In genomic region chr10:78100989-78101780, GRCm38 (mm10) we compare ENCODE assay signal across 8 mouse cellular contexts. TPM values are rescaled to one million over a fixed set of nuclear protein-coding genes. Genes with fewer than 3 reads are reported as not detected.
DNase-seq lines count a peak whose midpoint lies in the region; ATAC-seq lines count a peak whose summit lies in the region.

No protein-coding gene starts in this region.

- peak overlapping the region; percentile 40 for H3K4me2 ChIP-seq in forebrain, embryonic 15.5 days (replicated peaks)
- H3K4me2 ChIP-seq in limb, embryonic 12.5 days, result peak overlapping the region; percentile 66
- peak overlapping the region; percentile 52 for H3K4me2 ChIP-seq in neural tube, embryonic 15.5 days

- H3K9me3 ChIP-seq in forebrain, embryonic 15.5 days, result no peaks in the 10 kb centered on the region
- no peaks in the 10 kb centered on the region for H3K9me3 ChIP-seq in limb, embryonic 12.5 days
- H3K9me3 ChIP-seq in neural tube, embryonic 15.5 days (replicated peaks), result no peaks in the 10 kb centered on the region

- DNase-seq in kidney, adult 9 months, result peak; percentile 34
- no peak for DNase-seq in kidney, adult 18-20 months
- no peak for DNase-seq in gastrocnemius, adult 18-20 months (ENCODE audit: low spot score)
- no peak for DNase-seq in adrenal gland, postnatal 10 days
- no peak for DNase-seq in urinary bladder, adult 2 months (ENCODE audit: low spot score)

- H3K9ac ChIP-seq in forebrain, embryonic 15.5 days (replicated peaks), result no peak overlapping the region
- peak overlapping the region; percentile 40; the same call in 1 of the 2 replicates for H3K9ac ChIP-seq in limb, embryonic 12.5 days (replicated peaks)
- H3K9ac ChIP-seq in neural tube, embryonic 15.5 days (replicated peaks), result 0 out of 2 replicates have a peak overlapping the region, but pooled peaks have one; percentile 6

- no peaks in the 10 kb centered on the region for H3K27me3 ChIP-seq in forebrain, embryonic 15.5 days
- no peaks in the 10 kb centered on the region for H3K27me3 ChIP-seq in limb, embryonic 12.5 days
- H3K27me3 ChIP-seq in neural tube, embryonic 15.5 days (replicated peaks), result no peaks in the 10 kb centered on the region

- H3K4me1 ChIP-seq in forebrain, embryonic 15.5 days, result peaks cover 25% of the 10 kb centered on the region
- H3K4me1 ChIP-seq in limb, embryonic 12.5 days (replicated peaks), result no peaks in the 10 kb centered on the region
- peaks cover 12% of the 10 kb centered on the region for H3K4me1 ChIP-seq in neural tube, embryonic 15.5 days

- no peaks in the 10 kb centered on the region for H3K36me3 ChIP-seq in forebrain, embryonic 15.5 days
- no peaks in the 10 kb centered on the region for H3K36me3 ChIP-seq in limb, embryonic 12.5 days
- no peaks in the 10 kb centered on the region for H3K36me3 ChIP-seq in neural tube, embryonic 15.5 days

- H3K27ac ChIP-seq in forebrain, embryonic 15.5 days (replicated peaks), result no peak overlapping the region
- H3K27ac ChIP-seq in limb, embryonic 12.5 days, result 0 out of 2 replicates have a peak overlapping the region, but pooled peaks have one; percentile 45
- H3K27ac ChIP-seq in neural tube, embryonic 15.5 days (replicated peaks), result no peak overlapping the region

- peak; percentile 53 for ATAC-seq in forebrain, embryonic 15.5 days (replicated peaks)
- no peak for ATAC-seq in limb, embryonic 12.5 days (ENCODE audit: insufficient number of reproducible peaks, insufficient read depth, low FRiP score, low TSS enrichment, low read depth)
- peak; percentile 83 for ATAC-seq in neural tube, embryonic 15.5 days (ENCODE audit: low FRiP score)

- H3K4me3 ChIP-seq in forebrain, embryonic 15.5 days, result peak overlapping the region; percentile 8; the same call in 1 of the 2 replicates
- H3K4me3 ChIP-seq in limb, embryonic 12.5 days (replicated peaks), result peak overlapping the region; percentile 29
- peak overlapping the region; percentile 16 for H3K4me3 ChIP-seq in neural tube, embryonic 15.5 days (replicated peaks)

- WGBS in forebrain, embryonic 15.5 days, result 34% methylated on average over 16 of the region's 16 CpGs
- 25% methylated on average over 16 of the region's 16 CpGs for WGBS in limb, embryonic 12.5 days
- 39% methylated on average over 16 of the region's 16 CpGs for WGBS in neural tube, embryonic 15.5 days

RNA-seq across cellular contexts. Expression of gene Icosl, which starts 32.1 kb away (rescaled TPM):
- 0.56 and 0.66 TPM in 2 replicates for polyA plus RNA-seq in forebrain, embryonic 15.5 days (2015; fragmentation: Nextera tagmentation; extraction: Ambion mirVana)
- polyA plus RNA-seq in limb, embryonic 12.5 days (2016; fragmentation: Nextera tagmentation; extraction: Ambion mirVana), result 3.0 and 3.1 TPM in 2 replicates
- polyA plus RNA-seq in neural tube, embryonic 15.5 days (2015; fragmentation: Nextera tagmentation; extraction: Ambion mirVana), result 0.81 and 3.0 TPM in 2 replicates
- total RNA-seq in gastrocnemius, adult 18-20 months (2021), result 1 to 10 TPM; 1.3 to 1.5 TPM
- total RNA-seq in adrenal gland, postnatal 10 days (2021), result 10 to 100 TPM in 1 of 2 experiments, 1 to 10 TPM in 1; 8.6 to 12.6 TPM
- 42.6 and 42.8 TPM in 2 replicates for polyA plus RNA-seq in urinary bladder, adult 2 months (2012; rRNA removed)

RNA-seq across cellular contexts. Expression of gene Aire, which starts 57.8 kb away (rescaled TPM):
- 0.23 TPM in 1 of 2 replicates, not detected in the other for polyA plus RNA-seq in forebrain, embryonic 15.5 days (2015; fragmentation: Nextera tagmentation; extraction: Ambion mirVana)
- polyA plus RNA-seq in limb, embryonic 12.5 days (2016; fragmentation: Nextera tagmentation; extraction: Ambion mirVana), result 0.53 and 0.90 TPM in 2 replicates
- polyA plus RNA-seq in neural tube, embryonic 15.5 days (2015; fragmentation: Nextera tagmentation; extraction: Ambion mirVana), result 0.18 and 2.5 TPM in 2 replicates
- total RNA-seq in gastrocnemius, adult 18-20 months (2021), result not detected
- total RNA-seq in adrenal gland, postnatal 10 days (2021), result under 1 TPM in 1 of 2 experiments, not detected in 1; 0.12 TPM
- 1.0 and 1.7 TPM in 2 replicates for polyA plus RNA-seq in urinary bladder, adult 2 months (2012; rRNA removed)

RNA-seq across cellular contexts. Expression of gene Dnmt3l, which starts 59.4 kb away (rescaled TPM):
- polyA plus RNA-seq in forebrain, embryonic 15.5 days (2015; fragmentation: Nextera tagmentation; extraction: Ambion mirVana), result not detected in 2 replicates
- not detected in 2 replicates for polyA plus RNA-seq in limb, embryonic 12.5 days (2016; fragmentation: Nextera tagmentation; extraction: Ambion mirVana)
- 0.09 TPM in 1 of 2 replicates, not detected in the other for polyA plus RNA-seq in neural tube, embryonic 15.5 days (2015; fragmentation: Nextera tagmentation; extraction: Ambion mirVana)
- total RNA-seq in gastrocnemius, adult 18-20 months (2021), result not detected
- total RNA-seq in adrenal gland, postnatal 10 days (2021), result 1 to 10 TPM; 2.4 to 6.4 TPM
- 43.8 and 60.7 TPM in 2 replicates for polyA plus RNA-seq in urinary bladder, adult 2 months (2012; rRNA removed)

Comparison
In these comparisons a context has a peak if more than half of its experiments do, and no peak if none do; other contexts are left out.
1. RNA of gene Icosl, which starts 32.1 kb away (polyA plus RNA-seq): 42.6 to 42.8 TPM in urinary bladder, adult 2 months; 3.0 to 3.1 TPM in limb, embryonic 12.5 days, 0.81 to 3.0 TPM in neural tube, embryonic 15.5 days and 0.56 to 0.66 TPM in forebrain, embryonic 15.5 days; every median in the first group is over 10 times any median in the second.
2. RNA of gene Dnmt3l, which starts 59.4 kb away (polyA plus RNA-seq): 43.8 to 60.7 TPM in urinary bladder, adult 2 months; not detected in limb, embryonic 12.5 days, not detected in forebrain, embryonic 15.5 days and 0.09 TPM in neural tube, embryonic 15.5 days; every median in the first group is over 10 times any median in the second.
3. Peak in every context shown above with its lines, with median percentiles within 50 percentile points of each other: H3K4me2 ChIP-seq and H3K4me3 ChIP-seq.